Mouse (Mus musculus) small intestine, adult 2 months (tissue): ENCODE data around the gene Orm3. TPM values are rescaled to one million over a fixed set of nuclear protein-coding genes. Genes with fewer than 3 reads are reported as not detected.
A peak's percentile ranks its signal among the peaks of the same experiment; 100 is the strongest.

Source experiments
- H3K27ac ChIP-seq: fragments of 200-500 bp; 2 replicates; pipeline ENCODE4 v1.5.1; 2012; ENCODE audit warnings: low read depth, low read length, control low read depth, inconsistent platforms; ENCODE audit not compliant: insufficient read depth
- H3K27me3 ChIP-seq: fragments of 200-500 bp; 2 replicates; pipeline ENCODE4 v1.6.1; 2012; ENCODE audit warnings: mild to moderate bottlenecking, moderate library complexity, low read length, inconsistent platforms; ENCODE audit not compliant: control insufficient read depth, insufficient read depth
- H3K36me3 ChIP-seq: fragments of 200-500 bp; 2 replicates; pipeline ENCODE4 v1.6.1; 2012; ENCODE audit warnings: mild to moderate bottlenecking, low read length, control low read depth, inconsistent platforms; ENCODE audit not compliant: control insufficient read depth, insufficient read depth
- H3K4me1 ChIP-seq: fragments of 200-500 bp; 2 replicates; pipeline ENCODE4 v1.6.1; 2012; ENCODE audit warnings: low read length, inconsistent platforms, mixed read lengths; ENCODE audit not compliant: control insufficient read depth, insufficient read depth, insufficient read length
- H3K4me3 ChIP-seq: fragments of 200-500 bp; 2 replicates; pipeline ENCODE4 v1.5.1; 2012; ENCODE audit warnings: low read depth, mild to moderate bottlenecking, control low read depth, inconsistent platforms, low read length, moderate library complexity
- CTCF ChIP-seq: fragments of 200-500 bp; IDR thresholded peaks from 2 replicates; pipeline ENCODE4 v1.5.1; 2012; ENCODE audit warnings: low read depth, mild to moderate bottlenecking, control low read depth, inconsistent platforms, low read length, moderate library complexity, mixed read lengths; ENCODE audit not compliant: insufficient replicate concordance, insufficient read length; ENCODE audit errors: extremely low read depth
- POLR2A ChIP-seq: fragments of 200-500 bp; IDR thresholded peaks from 2 replicates; pipeline ENCODE4 v1.6.1; 2012; ENCODE audit warnings: low read depth, mild to moderate bottlenecking, control low read depth, inconsistent platforms, low read length, moderate library complexity
- WGBS: fragments of 180-500 bp; shearing (Covaris S2); methylation state at CpG from one replicate; pipeline ENCODE4 v1.1.7; 2018; 5-methylcytosine and 5-hydroxymethylcytosine counted together
- polyA plus RNA-seq: library from polyadenylated mRNA; depleted of rRNA; stranded (reverse); fragments of >200 nt; gene quantifications from 2 replicates; pipeline ENCODE4 v1.2.3, GENCODE M21; 2012

The Orm3 gene
- polyA plus RNA-seq, 1 experiment: not detected

- TF ChIP-seq POLR2A (no peak), CTCF (no peak)
Measured at GRCm38 (mm10) chr4:63389887-63390528, 34.0 kb downstream of the Orm3 start.

GRCm38 (mm10) chr4:63391322-63391721 is 35.4 kb downstream of the Orm3 start:
- WGBS: 65% methylated on average over 6 of the region's 6 CpGs
- TF ChIP-seq POLR2A (no peak), CTCF (no peak)
- Histone ChIP-seq H3K36me3 (peaks cover 8% of the 10 kb centered on the region; the same call in 1 of the 2 replicates), H3K4me1 (peaks cover 4% of the 10 kb centered on the region), H3K27me3 (no peaks in the 10 kb centered on the region), H3K27ac (no peak overlapping the region), H3K4me3 (no peak overlapping the region)

More at GRCm38 (mm10) chr4:63389887-63390528, 34.0 kb downstream of the Orm3 start:
- Histone ChIP-seq H3K27ac (no peak overlapping the region), H3K4me1 (peaks cover 7% of the 10 kb centered on the region), H3K27me3 (no peaks in the 10 kb centered on the region), H3K4me3 (no peak overlapping the region), H3K36me3 (peaks cover 10% of the 10 kb centered on the region; the same call in 1 of the 2 replicates)
- 80% methylated on average over 11 of the region's 11 CpGs for WGBS

GRCm38 (mm10) chr4:63397981-63398537 is 42.1 kb downstream of the Orm3 start:
- Histone ChIP-seq H3K4me3 (no peak overlapping the region), H3K36me3 (no peaks in the 10 kb centered on the region; the same call in 1 of the 2 replicates), H3K4me1 (no peaks in the 10 kb centered on the region; the same call in 1 of the 2 replicates), H3K27ac (no peak overlapping the region), H3K27me3 (no peaks in the 10 kb centered on the region)
- 89% methylated on average over 10 of the region's 10 CpGs for WGBS
- no peak for TF ChIP-seq POLR2A
- no peak for TF ChIP-seq CTCF

DNA sequence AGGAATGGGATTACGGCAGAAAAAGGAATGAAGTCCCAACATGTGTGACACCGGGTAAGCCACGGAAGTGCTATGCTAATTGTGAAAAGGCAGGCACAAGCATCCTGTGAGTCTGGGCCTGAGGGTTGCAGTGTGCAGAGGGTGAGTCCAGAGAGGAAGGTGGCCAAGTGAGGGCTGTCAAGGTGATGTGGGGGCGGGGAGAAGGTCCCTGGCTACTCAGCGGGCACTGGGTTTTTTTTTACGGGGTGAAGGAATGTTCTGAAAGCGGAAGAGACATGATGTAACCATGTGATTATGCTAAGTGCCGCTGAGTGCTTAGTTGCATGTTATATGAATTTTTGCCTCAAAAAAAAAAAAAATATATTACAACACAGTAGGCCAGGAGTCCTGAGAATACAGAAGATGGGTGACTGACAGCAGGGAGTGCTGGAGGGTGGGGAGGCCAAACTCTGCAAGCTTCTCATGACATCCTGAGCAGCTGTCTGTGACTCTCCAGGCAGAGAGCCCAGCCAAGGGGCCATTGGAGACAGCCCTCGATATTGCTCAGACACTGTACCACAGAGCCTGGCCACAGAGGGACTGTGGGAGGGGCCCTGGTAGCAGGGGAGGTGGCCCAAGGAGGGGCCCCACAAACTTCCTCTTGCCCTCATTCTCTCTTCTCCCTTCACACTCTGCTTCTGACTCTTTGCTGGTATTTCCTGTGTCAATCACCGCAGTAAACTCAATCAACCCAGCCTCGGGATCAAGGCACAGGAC is 43.1 kb downstream of the Orm3 start:
- peak overlapping the region; percentile 70 for H3K27ac ChIP-seq
- H3K4me3 ChIP-seq: peak overlapping the region; percentile 20
- no peaks in the 10 kb centered on the region for H3K27me3 ChIP-seq
- H3K4me1 ChIP-seq: peaks cover 4% of the 10 kb centered on the region
- TF ChIP-seq CTCF (no peak), POLR2A (no peak)
- WGBS: 57% methylated on average over 11 of the region's 11 CpGs
- H3K36me3 ChIP-seq: no peaks in the 10 kb centered on the region; the same call in 1 of the 2 replicates

- Histone ChIP-seq H3K36me3 (no peaks in the 10 kb centered on the region; the same call in 1 of the 2 replicates), H3K27ac (peak overlapping the region; percentile 70), H3K4me3 (peak overlapping the region; percentile 20), H3K27me3 (no peaks in the 10 kb centered on the region), H3K4me1 (peaks cover 8% of the 10 kb centered on the region)
- TF ChIP-seq CTCF (no peak), POLR2A (no peak)
- WGBS: 70% methylated on average over 8 of the region's 8 CpGs
Measured at GRCm38 (mm10) chr4:63399691-63400270, 43.8 kb downstream of the Orm3 start.

DNA sequence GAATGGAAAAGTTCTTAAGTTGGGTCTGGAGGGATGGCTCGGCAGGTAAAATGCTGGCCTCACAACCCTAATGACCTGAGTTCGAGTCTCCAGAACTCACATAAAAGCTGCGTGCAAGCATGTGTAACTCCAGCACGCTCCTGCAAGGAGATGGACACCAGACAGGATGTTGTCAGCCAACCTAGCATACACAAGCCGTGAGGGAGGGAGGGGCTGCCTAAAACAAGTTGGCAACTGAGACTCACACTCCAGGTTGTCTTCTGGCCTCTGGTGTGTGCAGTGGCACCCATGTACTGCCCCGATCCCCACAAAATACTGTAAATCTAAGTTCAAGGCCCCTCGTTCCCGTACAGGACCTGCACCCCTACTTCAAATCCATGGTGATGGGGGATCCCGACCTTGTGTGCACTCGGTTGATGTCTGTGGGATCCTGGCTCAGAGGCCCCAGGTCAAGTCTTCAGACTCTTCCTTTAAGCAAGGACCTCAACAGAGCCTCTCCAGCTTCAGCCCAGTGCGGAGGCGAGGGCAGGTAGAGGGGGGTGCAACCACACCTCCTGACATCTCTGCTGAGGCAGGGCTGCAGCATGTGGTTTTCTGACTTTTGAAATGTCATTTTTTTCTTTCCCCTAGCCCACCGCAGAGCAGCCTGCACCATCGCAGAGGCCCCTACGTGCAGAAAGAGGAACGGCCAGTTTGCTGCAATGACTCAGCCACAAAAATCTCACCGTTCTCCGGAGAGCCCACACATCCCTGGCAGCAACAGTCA is 44.8 kb downstream of the Orm3 start:
- H3K27ac ChIP-seq: peak overlapping the region; percentile 97
- H3K4me3 ChIP-seq: peak overlapping the region; percentile 67
- H3K4me1 ChIP-seq: peaks cover 8% of the 10 kb centered on the region
- TF ChIP-seq CTCF: no peak
- 85% methylated on average over 18 of the region's 18 CpGs for WGBS
- no peaks in the 10 kb centered on the region for H3K27me3 ChIP-seq
- no peaks in the 10 kb centered on the region; the same call in 1 of the 2 replicates for H3K36me3 ChIP-seq
